Mouse (Mus musculus) thymus, postnatal 10 days (tissue): ENCODE measurements around the gene Hmgb4.

Experiments
- DNase-seq, 2 experiments: peaks; one replicate each; pipeline ENCODE4 v3.0.0; 2021; ENCODE audit warnings: low spot score in 2 of 2

Hmgb4 gene

GRCm38 (mm10) chr4:128260907-128261560 lies at the start of gene Hmgb4:
Gene Hmgb4, minus strand, starts transcription at chr4:128260957.
- no peak for DNase-seq

- no peak for DNase-seq
Observed at GRCm38 (mm10) chr4:128306011-128306410, 45.3 kb upstream of the Hmgb4 start.

- no peak for DNase-seq
Observed at GRCm38 (mm10) chr4:128304049-128304448, 43.3 kb upstream of the Hmgb4 start.

GRCm38 (mm10) chr4:128288095-128288494 lies 27.3 kb upstream of the Hmgb4 start:
- no peak for DNase-seq

- no peak for DNase-seq
Observed at GRCm38 (mm10) chr4:128285009-128285408, 24.3 kb upstream of the Hmgb4 start.

- DNase-seq = no peak
Observed at GRCm38 (mm10) chr4:128275586-128275985, 14.8 kb upstream of the Hmgb4 start.

- DNase-seq = no peak
Observed at GRCm38 (mm10) chr4:128275116-128275515, 14.4 kb upstream of the Hmgb4 start.

GRCm38 (mm10) chr4:128273146-128273545 lies 12.4 kb upstream of the Hmgb4 start:
- no peak for DNase-seq

- DNase-seq = no peak
Observed at GRCm38 (mm10) chr4:128272501-128272900, 11.7 kb upstream of the Hmgb4 start.

- no peak for DNase-seq
Observed at GRCm38 (mm10) chr4:128270931-128271330, 10.2 kb upstream of the Hmgb4 start.

- no peak for DNase-seq
Observed at GRCm38 (mm10) chr4:128270177-128270576, 9.4 kb upstream of the Hmgb4 start.

- no peak for DNase-seq
Observed at GRCm38 (mm10) chr4:128269261-128269875, 8.6 kb upstream of the Hmgb4 start.

GRCm38 (mm10) chr4:128265341-128265740 lies 4.6 kb upstream of the Hmgb4 start:
- no peak for DNase-seq

GRCm38 (mm10) chr4:128264491-128264890 lies 3.7 kb upstream of the Hmgb4 start:
- DNase-seq = no peak

- no peak for DNase-seq
Observed at GRCm38 (mm10) chr4:128259211-128259610, 1.5 kb downstream of the Hmgb4 start.

GRCm38 (mm10) chr4:128248676-128249075 lies 12.1 kb downstream of the Hmgb4 start:
- no peak for DNase-seq

GRCm38 (mm10) chr4:128245201-128245600 lies 15.6 kb downstream of the Hmgb4 start:
- DNase-seq = no peak

GRCm38 (mm10) chr4:128241854-128242356 lies 18.9 kb downstream of the Hmgb4 start:
- no peak for DNase-seq

- no peak for DNase-seq
Observed at GRCm38 (mm10) chr4:128241075-128241853, 19.5 kb downstream of the Hmgb4 start.

- DNase-seq = no peak
Observed at GRCm38 (mm10) chr4:128239113-128239512, 21.6 kb downstream of the Hmgb4 start.

GRCm38 (mm10) chr4:128233458-128233857 lies 27.3 kb downstream of the Hmgb4 start:
- DNase-seq = no peak
